Mouse (Mus musculus) heart, adult 2 months (tissue): ENCODE results near the gene Erp27.

Source experiments
- CTCF ChIP-seq: fragments of 200-600 bp; IDR thresholded peaks from 2 replicates; pipeline ENCODE4 v1.8.1; 2022; ENCODE audit warnings: antibody characterized with exemption, mild to moderate bottlenecking, moderate library complexity
- EP300 ChIP-seq: fragments of 200-500 bp; IDR thresholded peaks from 2 replicates; pipeline ENCODE4 v1.6.1; 2011; ENCODE audit warnings: low read depth, low read length, control low read depth; ENCODE audit not compliant: insufficient read depth
- POLR2A ChIP-seq: fragments of 200-500 bp; IDR thresholded peaks from 2 replicates; pipeline ENCODE4 v1.6.1; 2011; ENCODE audit warnings: mild to moderate bottlenecking, low read depth, low read length, control low read depth; ENCODE audit not compliant: insufficient read depth

GRCm38 (mm10) chr6:136931246-136931645 is 9.3 kb upstream of the Erp27 start:
- TF ChIP-seq CTCF: no peak
- TF ChIP-seq POLR2A: no peak
- no peak for TF ChIP-seq EP300
